Mouse (Mus musculus) intestine, embryonic 14.5 days (tissue): Measurements from ENCODE around the gene Arhgap35. TPM values are rescaled to one million over a fixed set of nuclear protein-coding genes. Genes with fewer than 3 reads are reported as not detected.
"Not testable (repeated sequence)": the region's sequence is repeated elsewhere in the genome, so short reads cannot be mapped to it uniquely, and the experiment has no call there.

ENCODE experiments used
- ATAC-seq: fragments of 200-750 bp; cut with Nextera tagmentation; replicated peaks from 2 replicates; pipeline ENCODE4 v1.8.0; 2017; ENCODE audit warnings: low read depth, moderate number of reproducible peaks, moderate TSS enrichment, moderate library complexity; ENCODE audit not compliant: low FRiP score, low TSS enrichment
- DNase-seq: peaks from one replicate; pipeline ENCODE4 v3.0.0-alpha.2; 2018; ENCODE audit warnings: low spot score
- H3K27ac ChIP-seq: fragments of 300-500 bp; sonication (generic); 2 replicates; pipeline ENCODE4 v1.5.1; 2014; ENCODE audit warnings: low read depth, mild to moderate bottlenecking, control low read depth
- H3K27me3 ChIP-seq: fragments of 300-500 bp; sonication (generic); replicated peaks from 2 replicates; pipeline ENCODE4 v1.6.1; 2014; ENCODE audit warnings: low read length, control low read depth; ENCODE audit not compliant: control insufficient read depth, insufficient read depth
- H3K36me3 ChIP-seq: fragments of 300-500 bp; sonication (generic); 2 replicates; pipeline ENCODE4 v1.6.1; 2014; ENCODE audit warnings: low read length, control low read depth; ENCODE audit not compliant: control insufficient read depth, insufficient read depth
- H3K4me1 ChIP-seq: fragments of 300-500 bp; sonication (generic); replicated peaks from 2 replicates; pipeline ENCODE4 v1.6.1; 2014; ENCODE audit warnings: low read length, control low read depth, mixed read lengths; ENCODE audit not compliant: control insufficient read depth, insufficient read depth
- H3K4me2 ChIP-seq: fragments of 300-500 bp; sonication (generic); 2 replicates; pipeline ENCODE4 v1.6.1; 2014; ENCODE audit warnings: low read length
- H3K4me3 ChIP-seq: fragments of 300-500 bp; sonication (generic); 2 replicates; pipeline ENCODE4 v1.5.1; 2014; ENCODE audit warnings: low read depth, low read length, control low read depth, mixed read lengths
- H3K9ac ChIP-seq: fragments of 300-500 bp; sonication (generic); 2 replicates; pipeline ENCODE4 v1.6.1; 2014; ENCODE audit warnings: mild to moderate bottlenecking, low read length
- H3K9me3 ChIP-seq: fragments of 300-500 bp; sonication (generic); 2 replicates; pipeline ENCODE4 v1.6.1; 2016; ENCODE audit warnings: low read length, control low read depth; ENCODE audit not compliant: control insufficient read depth
- WGBS: fragments of 180-500 bp; shearing (Covaris S2); extraction: QIAGEN DNeasy Blood & Tissue Kit; methylation state at CpG from one replicate; pipeline ENCODE4 v1.1.7; 2014; 5-methylcytosine and 5-hydroxymethylcytosine counted together
- polyA plus RNA-seq: library from polyadenylated mRNA; unstranded; fragments of >200 nt; fragmentation: Nextera tagmentation; extraction: Ambion mirVana; gene quantifications from 2 replicates; pipeline ENCODE4 v1.2.1, GENCODE M21; 2014

The Arhgap35 gene
- polyA plus RNA-seq = 18.5 and 19.0 TPM in 2 replicates

DNA sequence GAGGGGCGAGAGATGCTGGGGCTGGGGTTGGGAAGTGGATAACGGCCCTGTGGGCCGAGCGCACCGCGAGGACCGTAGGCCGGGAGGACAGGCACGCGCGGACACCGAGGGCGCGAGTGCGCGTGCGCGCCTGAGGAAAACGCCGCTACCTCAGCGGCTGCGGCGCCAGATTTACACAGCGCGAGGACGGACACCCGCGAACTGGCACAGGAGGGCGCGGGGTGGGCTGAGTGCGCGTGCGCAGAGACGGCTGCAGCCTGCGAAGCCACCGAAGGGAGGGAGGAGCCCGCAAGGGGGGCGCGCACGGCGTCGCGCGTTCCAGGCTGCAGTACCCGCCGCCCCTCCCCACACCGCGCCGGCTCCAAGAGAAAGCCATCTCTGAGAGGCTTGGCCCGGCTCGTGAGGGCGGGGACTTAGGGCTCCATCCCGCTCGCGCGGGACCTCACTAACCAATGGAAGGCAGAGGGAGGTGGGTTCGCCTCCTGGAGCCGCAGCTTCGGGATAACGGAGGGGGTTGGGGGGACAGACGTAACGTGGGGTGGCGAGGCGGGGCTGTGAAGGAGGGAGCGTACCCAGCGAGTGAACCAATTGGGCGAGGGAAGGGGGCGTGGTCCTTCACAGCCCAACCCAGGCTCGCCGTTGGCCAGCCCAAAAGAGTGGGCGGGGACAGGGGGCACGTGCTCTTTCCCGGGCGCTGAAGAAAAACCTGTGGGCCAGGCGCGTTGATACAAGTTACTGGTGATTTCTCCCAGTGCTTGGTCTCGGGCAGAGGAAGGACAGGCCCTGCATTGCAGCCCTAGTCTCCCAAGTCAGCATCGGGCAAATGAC is at the start of gene Arhgap35:
Gene Arhgap35 (minus strand): TSS at position 106 of the 828 bp plus-strand sequence.
- Histone ChIP-seq H3K9ac (peak within 1 kb of the TSS; percentile 97), H3K36me3 (0 out of 2 replicates have a peak, but pooled peaks cover 5% of the 10 kb centered on the region), H3K27me3 (no peaks in the 10 kb centered on the region), H3K4me2 (peak within 1 kb of the TSS; percentile 65), H3K4me1 (peaks cover 41% of the 10 kb centered on the region), H3K27ac (peak within 1 kb of the TSS; percentile 100), H3K4me3 (peak within 1 kb of the TSS; percentile 51), H3K9me3 (no peaks in the 10 kb centered on the region)
- ATAC-seq (peak; percentile 97), DNase-seq (peak; percentile 95)
- under 1% methylated on average over 74 of the region's 78 CpGs for WGBS

DNA sequence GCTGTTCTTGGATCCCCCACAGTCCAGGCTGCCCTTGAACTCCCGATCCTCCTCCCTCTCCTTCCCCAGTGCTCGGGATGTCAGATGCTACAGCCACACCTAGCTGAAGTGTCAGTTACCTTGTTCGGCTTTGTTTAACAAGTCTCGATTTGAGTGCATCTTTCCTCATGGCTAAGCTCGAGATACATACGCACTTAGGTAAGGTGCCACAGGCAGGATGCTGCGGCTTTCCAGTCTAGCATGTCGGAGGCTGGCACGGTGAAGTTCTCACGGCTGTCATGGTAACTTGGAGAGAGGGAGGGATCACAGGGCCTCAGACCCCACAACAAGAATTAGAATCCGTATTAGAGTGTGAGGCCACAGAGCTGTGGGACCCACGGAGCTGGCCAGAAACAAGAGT is 29.5 kb upstream of the Arhgap35 start:
- 78% methylated on average over 12 of the region's 12 CpGs for WGBS
- no peak overlapping the region for H3K27ac ChIP-seq
- DNase-seq (no peak), ATAC-seq (no peak)
- H3K4me2 ChIP-seq = no peak overlapping the region
- no peaks in the 10 kb centered on the region for H3K9me3 ChIP-seq
- H3K4me1 ChIP-seq = no peaks in the 10 kb centered on the region
- no peak overlapping the region for H3K4me3 ChIP-seq
- H3K36me3 ChIP-seq = no peaks in the 10 kb centered on the region
- H3K27me3 ChIP-seq = no peaks in the 10 kb centered on the region
- no peak overlapping the region for H3K9ac ChIP-seq

DNA sequence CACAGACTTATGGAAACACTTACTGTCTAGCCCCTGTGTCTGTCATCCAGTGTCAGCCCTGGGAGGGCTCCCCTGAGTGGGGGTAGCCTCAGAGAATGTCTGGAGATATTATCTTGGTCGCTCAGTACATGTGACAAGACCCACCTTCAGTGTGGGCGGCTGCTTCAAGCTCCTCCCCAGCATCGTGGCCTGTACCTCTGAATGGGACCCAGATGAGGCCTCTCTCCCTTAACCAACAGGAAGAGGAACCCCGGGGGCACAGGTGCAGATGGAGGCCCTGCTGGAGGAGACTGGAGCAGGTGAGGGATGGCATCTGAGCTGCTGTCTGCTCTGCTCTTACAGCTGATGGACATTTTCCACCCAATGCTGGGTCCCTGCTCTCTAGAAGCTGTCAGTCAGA is 28.3 kb upstream of the Arhgap35 start:
- H3K9ac ChIP-seq, H3K4me1 ChIP-seq, H3K4me2 ChIP-seq, ATAC-seq, H3K9me3 ChIP-seq, H3K27me3 ChIP-seq, H3K4me3 ChIP-seq, H3K36me3 ChIP-seq, H3K27ac ChIP-seq, DNase-seq: not testable (repeated sequence)
- WGBS = 32% methylated on average over 4 of the region's 4 CpGs

DNA sequence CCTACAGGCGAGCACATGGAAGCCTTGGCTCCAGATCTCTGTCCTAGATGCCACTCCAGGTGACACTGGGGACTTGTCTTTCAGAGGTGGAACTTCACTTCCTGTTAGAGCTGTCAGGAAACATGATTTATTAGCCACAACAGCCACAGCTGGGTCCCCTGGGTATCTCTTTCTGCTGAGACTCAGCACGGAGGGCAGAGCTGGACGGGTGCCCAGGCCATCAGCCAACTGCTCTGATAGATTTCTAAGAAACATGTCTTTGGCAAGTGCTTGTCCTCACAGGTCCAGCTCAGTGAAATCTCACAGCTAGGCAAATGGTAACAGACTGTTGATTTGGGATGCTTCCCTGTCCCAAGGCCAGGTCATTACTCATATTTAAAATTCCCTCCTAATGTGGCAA is 24.2 kb upstream of the Arhgap35 start:
- 63% methylated on average over 3 of the region's 3 CpGs for WGBS
- H3K4me3 ChIP-seq = no peak overlapping the region
- H3K4me2 ChIP-seq = no peak overlapping the region
- H3K9ac ChIP-seq = no peak overlapping the region
- no peaks in the 10 kb centered on the region for H3K27me3 ChIP-seq
- no peaks in the 10 kb centered on the region for H3K4me1 ChIP-seq
- H3K27ac ChIP-seq = no peak overlapping the region
- no peak for DNase-seq
- no peaks in the 10 kb centered on the region for H3K9me3 ChIP-seq
- no peaks in the 10 kb centered on the region for H3K36me3 ChIP-seq
- no peak for ATAC-seq

DNA sequence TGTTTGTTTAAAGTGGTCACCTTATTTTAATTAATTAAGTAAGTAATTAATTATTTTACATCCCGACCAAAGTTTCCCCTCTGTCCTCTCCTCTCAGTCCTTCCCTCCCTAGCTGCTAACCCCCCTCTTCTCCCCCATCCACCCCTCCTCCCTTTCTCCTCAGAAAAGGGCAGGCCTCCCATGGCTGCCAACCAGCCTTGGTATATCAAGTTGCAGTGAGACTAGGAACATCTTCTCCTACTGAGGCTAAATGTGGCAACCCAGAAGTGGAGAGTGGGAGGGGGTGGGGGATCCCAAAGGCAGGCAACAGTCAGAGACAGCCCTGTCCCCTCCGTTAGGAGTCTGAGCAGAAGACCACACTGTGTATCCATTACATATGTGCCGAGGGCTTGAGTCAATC is 20.3 kb upstream of the Arhgap35 start:
- Histone ChIP-seq H3K9ac (no peak overlapping the region), H3K4me3 (no peak overlapping the region), H3K9me3 (no peaks in the 10 kb centered on the region), H3K27ac (no peak overlapping the region), H3K36me3 (no peaks in the 10 kb centered on the region), H3K4me2 (no peak overlapping the region), H3K27me3 (no peaks in the 10 kb centered on the region), H3K4me1 (no peaks in the 10 kb centered on the region)
- WGBS = 52% methylated on average over 3 of the region's 3 CpGs
- no peak for DNase-seq
- no peak for ATAC-seq

DNA sequence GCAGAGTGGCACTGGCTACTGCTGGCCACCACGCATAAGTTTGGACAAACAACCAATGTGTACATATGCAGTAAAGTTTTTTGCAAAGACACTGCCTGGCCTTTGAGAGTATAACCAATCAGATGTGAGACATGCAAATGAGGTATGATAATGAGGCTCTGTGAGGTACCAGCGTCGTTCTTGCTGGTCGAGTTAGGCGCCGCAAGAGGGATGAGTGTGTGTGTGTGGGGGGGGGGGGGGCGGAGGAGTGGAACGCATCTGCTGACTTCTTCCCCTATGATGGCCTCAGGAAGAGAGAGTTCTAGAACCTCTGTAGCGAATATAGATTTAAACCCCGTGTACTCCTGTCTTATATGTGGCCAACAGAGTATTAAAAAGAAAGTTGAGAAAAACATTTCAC is 19.1 kb upstream of the Arhgap35 start:
- H3K9me3 ChIP-seq, H3K36me3 ChIP-seq, H3K9ac ChIP-seq, H3K27me3 ChIP-seq, H3K27ac ChIP-seq, H3K4me1 ChIP-seq, DNase-seq, H3K4me3 ChIP-seq, ATAC-seq: not testable (repeated sequence)
- WGBS = 12% methylated on average over 10 of the region's 10 CpGs
- 0 out of 2 replicates have a peak overlapping the region, but pooled peaks have one; percentile 6 for H3K4me2 ChIP-seq

DNA sequence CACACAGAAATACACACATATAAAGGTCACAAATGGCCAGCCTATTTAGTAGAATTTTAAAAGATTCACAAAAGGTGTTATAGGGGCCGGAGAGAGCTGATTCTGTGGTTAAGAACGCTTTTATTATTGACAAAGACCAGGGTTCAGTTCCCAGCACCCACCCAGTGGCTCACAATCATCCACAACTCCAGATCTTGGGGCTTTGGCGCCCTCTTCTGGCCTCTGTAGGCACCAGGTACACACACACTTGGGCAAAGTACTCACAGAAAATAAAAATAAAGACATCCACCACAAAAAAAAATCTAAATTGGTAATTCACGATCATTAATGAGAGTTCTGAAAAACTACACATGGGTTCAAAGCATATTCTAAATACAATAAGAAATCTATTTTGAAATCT is 17.1 kb upstream of the Arhgap35 start:
- no peaks in the 10 kb centered on the region for H3K4me1 ChIP-seq
- no peak overlapping the region for H3K4me2 ChIP-seq
- H3K4me3 ChIP-seq = no peak overlapping the region
- DNase-seq = no peak
- 66% methylated on average over 4 of the region's 4 CpGs for WGBS
- no peaks in the 10 kb centered on the region for H3K36me3 ChIP-seq
- no peak overlapping the region for H3K27ac ChIP-seq
- H3K27me3 ChIP-seq = no peaks in the 10 kb centered on the region
- H3K9me3 ChIP-seq = no peaks in the 10 kb centered on the region
- H3K9ac ChIP-seq = no peak overlapping the region
- no peak for ATAC-seq

DNA sequence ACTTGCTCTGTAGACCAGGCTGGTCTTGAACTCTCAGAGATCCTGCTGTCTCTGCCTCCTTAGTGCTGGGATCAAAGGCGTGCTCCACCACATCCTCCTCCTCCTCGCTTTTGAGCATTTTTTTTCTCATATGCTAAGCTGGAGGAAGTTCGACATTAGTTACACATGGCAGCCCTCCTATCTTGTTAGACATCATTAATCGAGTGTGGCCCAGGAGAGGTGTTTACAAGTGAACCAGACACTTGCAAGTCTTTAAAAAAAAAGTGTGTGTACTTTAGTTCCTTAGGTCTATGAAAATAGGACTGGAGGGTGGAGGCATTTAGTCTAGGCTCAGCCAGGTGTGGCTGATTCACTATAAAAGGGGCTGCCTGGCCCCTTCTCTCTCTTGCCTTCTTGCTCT is 16.2 kb upstream of the Arhgap35 start:
- Histone ChIP-seq H3K4me3 (no peak overlapping the region), H3K27ac (no peak overlapping the region), H3K9ac (no peak overlapping the region), H3K36me3 (no peaks in the 10 kb centered on the region), H3K4me2 (no peak overlapping the region), H3K4me1 (no peaks in the 10 kb centered on the region), H3K27me3 (no peaks in the 10 kb centered on the region), H3K9me3 (no peaks in the 10 kb centered on the region)
- 54% methylated on average over 4 of the region's 4 CpGs for WGBS
- ATAC-seq (no peak), DNase-seq (no peak)
